Mouse (Mus musculus) frontal cortex, postnatal 36 days (tissue): Measurements from ENCODE around the gene Morc2a.
"Not testable (repeated sequence)": the region's sequence is repeated elsewhere in the genome, so short reads cannot be mapped to it uniquely, and the experiment has no call there.

ENCODE experiments used
- DNase-seq, 2 experiments: peaks; one replicate each; pipeline ENCODE4 v3.0.0; 2022; ENCODE audit warnings: low spot score in 2 of 2

The Morc2a gene

DNA sequence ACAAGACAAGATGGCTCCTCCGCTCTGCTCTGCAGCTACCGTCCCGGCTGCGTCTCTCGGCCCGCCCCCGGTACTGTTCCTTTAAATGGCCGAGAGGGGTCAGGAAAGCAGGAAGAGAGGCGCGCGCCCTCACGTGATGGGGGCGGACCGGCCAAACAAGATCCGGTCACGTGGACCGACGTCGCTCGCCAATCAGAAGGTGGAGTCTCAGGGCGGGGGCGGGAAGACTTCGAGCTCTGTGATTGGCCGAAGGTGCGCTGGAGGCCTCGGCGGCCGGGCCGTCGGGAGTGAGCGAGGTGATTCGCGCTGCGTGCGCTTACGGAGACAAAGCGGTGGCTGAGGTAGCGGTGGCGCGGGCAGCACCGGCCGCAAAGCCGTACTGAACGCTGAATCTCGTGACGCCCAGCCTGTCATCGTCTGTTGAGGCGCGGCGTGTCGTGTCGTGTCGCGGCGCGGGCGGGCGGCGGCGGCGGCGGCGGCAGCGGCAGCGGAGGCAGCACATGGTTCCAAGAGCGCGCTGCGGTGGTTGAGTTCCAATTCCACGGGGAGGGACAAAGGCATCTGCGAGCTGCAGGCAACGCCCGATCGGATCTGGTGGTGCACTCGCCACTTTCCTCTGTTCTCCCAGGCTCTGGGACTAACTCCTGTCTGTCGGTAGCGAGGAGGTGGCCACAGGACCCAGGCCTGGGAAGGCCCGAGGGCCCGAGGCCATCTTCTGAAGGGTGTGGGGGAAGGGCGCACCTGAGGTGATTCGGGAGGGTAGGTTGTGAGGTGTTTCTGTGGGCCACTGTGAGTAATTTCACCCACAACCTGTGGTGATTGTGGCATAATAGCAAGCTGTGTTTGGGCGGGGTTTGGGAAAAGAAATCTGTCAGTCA lies at the start of gene Morc2a:
Gene Morc2a, plus strand, starts transcription at position 228 of the 878 bp plus-strand sequence.
- peak; percentile 96 to 98 for DNase-seq

DNA sequence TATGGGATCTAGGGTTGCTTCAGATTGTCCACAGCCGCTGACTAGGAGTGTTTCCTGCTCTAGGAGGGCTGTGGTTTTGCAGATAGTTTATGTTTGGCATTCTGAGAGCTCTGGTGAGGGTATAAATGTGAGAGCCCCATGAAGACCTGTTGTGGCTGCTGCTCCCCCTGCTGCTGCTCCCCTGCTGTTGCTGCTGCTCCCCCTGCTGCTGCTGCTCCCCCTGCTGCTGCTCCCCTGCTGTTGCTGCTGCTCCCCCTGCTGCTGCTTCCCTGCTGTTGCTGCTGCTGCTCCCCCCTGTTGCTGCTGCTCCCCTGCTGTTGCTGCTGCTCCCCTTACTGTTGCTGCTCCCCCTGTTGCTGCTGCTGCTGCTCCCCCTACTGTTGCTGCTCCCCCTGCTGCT lies 47.0 kb upstream of the Morc2a start:
- DNase-seq, result not testable (repeated sequence)

DNA sequence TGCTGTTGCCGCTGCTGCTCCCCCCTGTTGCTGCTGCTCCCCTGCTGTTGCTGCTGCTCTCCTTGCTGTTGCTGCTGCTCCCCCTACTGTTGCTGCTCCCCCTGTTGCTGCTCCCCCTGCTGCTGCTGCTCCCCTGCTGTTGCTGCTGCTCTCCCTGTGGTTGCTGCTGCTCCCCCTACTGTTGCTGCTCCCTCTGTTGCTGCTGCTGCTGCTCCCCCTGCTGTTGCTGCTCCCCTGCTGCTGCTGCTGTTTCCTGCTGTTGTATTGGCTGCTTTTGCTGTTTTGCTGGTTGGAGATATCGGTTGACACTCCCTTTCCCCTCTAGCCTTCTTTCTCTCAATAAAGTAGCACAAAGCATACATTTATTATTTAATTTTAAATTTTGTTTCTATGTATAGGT lies 46.3 kb upstream of the Morc2a start:
- not testable (repeated sequence) for DNase-seq

DNA sequence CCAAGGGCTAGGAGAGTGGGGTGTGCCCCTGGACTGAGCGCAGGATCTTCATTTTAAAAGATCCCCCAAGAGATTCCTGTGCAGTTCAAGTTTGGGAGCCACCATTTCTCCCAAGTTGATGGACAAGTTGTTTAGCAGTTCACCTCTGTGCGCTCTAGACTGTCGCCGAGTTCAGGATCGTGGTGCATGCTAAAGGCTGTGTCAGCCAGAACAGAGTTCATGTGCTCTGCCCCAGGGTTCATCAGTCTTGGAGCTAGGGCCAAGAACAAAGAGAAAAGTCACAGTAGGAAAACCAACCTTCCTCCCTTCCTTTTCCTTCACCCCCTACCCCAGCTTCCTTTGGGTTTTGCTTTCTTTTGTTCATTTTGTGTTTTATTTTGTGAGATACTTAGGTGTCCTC lies 42.5 kb upstream of the Morc2a start:
- DNase-seq, result no peak

DNA sequence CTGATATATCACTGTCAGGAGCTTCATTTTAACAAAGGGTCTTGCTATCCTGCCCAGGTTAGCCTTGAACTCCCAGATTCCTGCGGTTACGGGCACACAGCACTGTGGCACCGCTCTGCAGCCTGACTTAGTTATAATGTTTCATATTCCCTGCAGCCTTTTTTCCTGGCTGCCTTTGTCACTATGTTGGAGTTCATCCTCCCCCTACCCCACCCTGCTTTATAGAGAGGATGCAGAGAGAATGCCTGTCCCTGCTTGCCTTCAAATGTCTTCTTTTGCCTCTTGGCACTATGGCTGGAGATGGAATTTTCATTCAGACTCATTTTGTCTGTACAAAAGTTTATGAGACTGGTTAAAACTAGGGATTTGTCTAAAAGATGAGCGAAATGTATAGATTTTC lies 33.4 kb upstream of the Morc2a start:
- DNase-seq, result no peak

DNA sequence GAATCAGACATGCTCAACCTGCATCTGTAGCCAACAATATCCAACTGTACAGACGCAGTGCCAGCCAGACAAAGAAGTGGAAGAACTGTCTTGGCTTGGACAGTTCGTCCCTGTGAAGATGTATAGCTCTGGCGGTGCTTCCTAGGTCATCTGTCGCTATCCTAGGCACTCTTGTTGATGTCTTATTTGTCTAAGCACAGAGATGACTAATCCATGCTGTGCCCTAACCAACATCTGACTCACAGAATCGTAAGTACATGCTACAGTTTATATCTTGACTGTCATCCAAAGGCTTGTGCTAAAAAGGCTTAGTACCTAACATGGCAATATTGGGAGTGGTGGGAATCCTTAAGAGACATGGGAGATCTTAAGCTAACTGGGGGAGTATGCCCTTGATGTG lies 26.2 kb upstream of the Morc2a start:
- no peak for DNase-seq

DNA sequence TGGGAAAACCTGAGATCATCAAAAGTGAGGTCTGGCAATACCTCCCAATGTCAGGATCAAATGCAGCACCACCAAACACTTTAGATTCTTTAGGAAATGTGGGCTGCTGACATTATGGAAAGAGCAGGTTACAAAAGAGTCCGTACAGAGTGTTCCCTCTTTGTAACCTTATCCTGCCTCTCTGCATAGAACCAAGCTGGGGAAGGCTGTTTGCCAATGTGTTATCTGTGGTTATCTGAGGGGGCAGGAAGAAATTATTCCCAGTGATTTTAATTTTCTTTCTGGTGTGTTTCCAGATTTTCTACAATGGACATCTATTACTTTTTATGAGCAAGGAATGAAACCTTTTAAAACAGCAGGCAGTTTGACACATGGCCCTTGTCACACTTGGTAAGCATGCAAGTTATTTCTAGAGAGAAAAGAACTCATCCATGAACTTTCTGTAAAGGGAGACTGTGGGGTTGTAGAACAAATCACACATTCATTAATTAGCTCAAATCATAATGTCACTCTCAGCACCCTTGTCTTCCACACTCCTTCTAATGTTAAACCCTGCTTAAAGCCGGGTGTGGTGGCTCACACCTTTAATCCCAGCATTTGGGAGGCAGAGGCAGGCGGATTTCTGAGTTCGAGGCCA lies 24.5 kb upstream of the Morc2a start:
- no peak for DNase-seq

DNA sequence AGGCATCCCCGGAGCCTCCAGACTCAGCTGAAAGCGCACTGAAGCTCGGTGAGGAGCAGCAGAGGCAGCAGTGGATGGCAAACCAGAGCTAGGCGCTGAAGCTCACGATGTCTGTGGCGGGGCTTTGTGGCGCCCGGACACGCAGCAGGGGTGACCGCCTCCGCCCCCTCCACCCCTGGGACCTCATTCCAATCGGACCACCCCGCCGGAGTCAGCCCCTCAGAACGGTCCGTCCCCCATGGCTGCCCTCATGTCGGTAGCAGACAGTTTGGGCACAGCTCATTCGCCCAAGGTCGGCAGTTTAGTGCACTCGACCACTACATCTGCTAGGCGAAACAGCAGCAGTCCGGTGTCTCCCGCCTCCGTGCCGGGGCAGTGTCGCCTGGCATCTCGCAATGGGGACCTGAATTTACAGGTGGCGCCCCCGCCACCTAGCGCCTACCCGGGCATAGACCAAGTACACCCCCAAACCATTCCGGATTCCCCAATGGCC lies 19.9 kb upstream of the Morc2a start:
- peak; percentile 4 to 8 for DNase-seq

DNA sequence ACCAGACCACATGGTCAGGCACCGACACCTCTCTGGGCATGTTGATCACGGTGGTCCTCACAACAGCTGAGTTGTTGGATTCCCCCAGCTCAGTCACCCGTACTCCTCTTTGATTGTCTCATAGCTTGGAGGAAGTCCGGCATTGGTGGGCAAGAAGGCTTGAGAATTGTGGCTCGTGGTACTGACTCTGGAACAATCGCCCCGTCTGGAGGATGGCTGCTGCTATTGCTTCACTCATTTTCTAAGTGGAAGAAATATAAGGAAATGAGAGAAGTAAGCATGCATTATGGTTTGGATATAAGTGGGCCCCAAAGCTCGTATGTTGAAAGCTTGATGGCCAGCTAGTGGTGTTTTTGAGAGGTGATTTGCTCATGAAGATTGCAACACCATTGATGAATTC lies 15.7 kb upstream of the Morc2a start:
- peak; percentile 15 to 38 for DNase-seq

DNA sequence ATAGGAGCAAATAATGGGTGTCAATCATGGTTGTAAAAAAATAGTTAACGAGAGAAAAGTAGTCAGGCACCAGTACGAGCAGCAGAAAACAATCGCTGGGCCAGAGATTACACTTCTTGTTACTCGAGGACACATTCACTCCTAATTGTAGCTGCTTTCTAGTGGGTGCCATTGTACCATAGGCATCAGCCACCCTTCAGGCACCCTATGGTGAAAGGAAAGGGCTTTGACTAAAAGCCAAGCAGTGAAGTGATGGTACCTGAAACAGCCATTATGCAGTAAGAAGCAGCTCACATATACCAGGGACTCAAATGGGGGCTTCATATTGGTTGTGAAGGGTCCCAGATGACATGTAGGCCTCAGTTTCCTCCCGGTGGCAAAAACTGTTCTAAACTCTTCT lies 1.3 kb upstream of the Morc2a start:
- DNase-seq, result no peak

DNA sequence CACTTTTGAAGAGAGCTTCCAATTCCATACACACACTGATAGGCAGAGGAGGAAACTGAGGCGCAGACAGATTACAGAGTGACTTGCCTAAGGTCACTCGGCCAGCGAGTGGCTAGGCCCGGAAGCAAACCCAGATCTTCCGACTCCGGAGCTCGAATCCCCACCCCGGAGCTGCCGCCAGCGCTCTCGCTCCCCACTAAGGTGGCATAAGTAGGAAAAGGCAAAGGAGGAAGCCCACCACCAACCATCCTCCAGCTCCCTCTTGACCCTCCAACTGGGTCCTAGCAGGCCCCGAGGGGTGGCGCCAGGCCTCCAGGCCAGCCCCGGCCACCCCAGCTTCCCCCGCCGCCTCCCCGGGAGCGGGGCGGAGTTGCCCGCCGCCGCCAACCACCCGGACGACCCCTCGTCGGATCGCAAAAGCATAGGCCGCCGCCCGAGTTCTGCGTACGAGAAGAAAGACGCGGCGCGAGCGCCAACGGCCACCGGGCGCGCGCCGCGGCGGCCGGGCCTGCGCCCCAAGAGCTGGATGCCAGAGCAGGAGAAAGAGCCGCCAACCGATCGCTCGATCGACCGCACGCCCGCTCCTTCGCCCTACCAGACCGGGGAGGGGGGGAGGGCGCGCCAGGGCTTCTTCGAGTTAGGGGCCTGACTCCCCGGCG lies 557 bp upstream of the Morc2a start:
- peak; percentile 27 to 33 for DNase-seq

DNA sequence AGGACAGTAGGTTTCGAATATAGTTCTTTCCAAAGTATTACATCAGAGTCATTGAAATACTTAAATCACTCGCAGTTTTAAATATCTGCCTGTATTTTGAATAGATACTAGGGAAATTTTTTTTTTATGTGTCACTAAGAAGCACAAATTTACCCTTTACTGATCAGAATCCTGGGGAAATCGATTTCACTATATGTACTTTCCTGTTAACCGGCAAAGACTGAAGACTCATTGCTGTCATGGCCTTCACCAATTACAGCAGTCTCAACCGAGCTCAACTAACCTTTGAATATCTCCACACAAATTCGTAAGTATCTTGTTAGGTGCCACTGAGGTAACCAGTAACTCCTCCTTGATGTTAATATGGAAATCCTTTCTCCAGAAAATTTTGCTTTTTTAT lies 1.1 kb downstream of the Morc2a start:
- no peak for DNase-seq

DNA sequence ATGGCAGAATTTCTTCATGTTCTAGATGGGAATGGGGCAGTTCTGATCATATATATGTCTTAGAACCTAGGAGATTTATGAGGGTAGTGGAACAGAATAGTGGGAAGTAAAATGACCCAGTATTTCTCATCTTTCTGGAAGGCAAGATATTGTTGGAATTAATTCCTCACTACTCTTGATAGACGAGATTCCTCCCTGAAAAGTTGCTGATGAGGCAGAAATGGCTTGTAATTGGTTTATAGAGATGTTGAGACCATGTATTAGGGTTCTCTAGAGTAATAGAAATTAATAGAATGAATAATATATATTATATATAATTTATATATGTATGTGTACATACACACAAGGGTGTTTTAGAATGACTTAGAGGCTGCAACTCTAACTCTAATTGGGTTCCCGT lies 13.0 kb downstream of the Morc2a start:
- no peak for DNase-seq

DNA sequence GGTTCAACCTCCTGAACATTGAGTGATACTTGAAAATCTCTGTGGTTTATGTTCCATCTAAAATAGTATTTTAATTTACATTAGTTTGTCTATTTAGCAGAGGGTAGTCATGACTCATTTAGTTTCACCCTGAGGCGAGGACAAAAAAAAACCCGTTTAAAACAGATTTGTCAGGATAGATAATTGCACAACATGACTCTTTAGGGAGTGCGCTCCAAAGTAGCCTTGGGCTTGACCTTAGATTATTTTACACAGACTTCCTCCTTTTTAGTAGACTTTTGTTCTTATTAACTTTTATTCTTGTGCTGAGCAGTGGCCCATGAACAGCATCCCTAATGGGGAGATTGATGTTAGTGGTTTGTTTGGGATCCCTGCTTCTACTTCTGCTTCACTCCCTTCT lies 18.5 kb downstream of the Morc2a start:
- DNase-seq, result no peak

DNA sequence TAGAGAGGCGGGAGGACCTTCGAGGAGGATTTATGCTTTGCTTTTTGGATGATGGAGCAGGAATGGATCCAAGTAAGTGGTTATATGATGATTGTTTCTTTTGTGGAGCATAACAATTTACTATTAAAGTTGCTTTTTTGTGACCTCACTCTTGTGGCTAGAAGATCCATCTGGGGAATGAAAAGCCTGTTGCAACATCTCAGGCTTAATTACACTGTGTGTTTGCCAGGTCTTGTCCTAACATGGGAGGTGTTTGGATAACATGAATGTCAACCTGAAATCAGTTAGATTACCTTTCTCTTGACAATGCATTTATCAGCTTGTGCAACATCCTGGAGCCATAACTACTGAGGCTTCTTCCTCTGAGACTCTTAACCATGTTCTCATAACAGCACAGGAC lies 19.8 kb downstream of the Morc2a start:
- DNase-seq, result no peak

DNA sequence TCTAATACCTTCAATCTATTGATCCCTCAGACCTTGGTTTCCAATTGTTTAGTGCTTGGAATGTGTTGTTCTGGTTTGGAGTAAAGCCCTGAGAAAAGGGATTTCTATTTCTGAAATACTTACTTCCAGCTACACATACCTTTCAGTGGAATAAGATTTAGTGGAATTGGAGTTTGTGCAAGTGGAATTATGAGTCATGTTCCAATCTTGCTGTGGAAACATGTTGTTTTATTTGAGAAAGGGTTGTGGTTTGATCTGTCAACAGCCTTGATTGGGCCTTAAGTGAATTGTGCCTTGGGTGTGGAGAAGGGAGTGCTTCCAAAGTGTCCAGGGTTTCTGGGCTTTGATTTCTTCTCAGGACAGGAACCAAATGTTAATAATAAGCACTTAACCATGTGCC lies 20.9 kb downstream of the Morc2a start:
- no peak for DNase-seq

DNA sequence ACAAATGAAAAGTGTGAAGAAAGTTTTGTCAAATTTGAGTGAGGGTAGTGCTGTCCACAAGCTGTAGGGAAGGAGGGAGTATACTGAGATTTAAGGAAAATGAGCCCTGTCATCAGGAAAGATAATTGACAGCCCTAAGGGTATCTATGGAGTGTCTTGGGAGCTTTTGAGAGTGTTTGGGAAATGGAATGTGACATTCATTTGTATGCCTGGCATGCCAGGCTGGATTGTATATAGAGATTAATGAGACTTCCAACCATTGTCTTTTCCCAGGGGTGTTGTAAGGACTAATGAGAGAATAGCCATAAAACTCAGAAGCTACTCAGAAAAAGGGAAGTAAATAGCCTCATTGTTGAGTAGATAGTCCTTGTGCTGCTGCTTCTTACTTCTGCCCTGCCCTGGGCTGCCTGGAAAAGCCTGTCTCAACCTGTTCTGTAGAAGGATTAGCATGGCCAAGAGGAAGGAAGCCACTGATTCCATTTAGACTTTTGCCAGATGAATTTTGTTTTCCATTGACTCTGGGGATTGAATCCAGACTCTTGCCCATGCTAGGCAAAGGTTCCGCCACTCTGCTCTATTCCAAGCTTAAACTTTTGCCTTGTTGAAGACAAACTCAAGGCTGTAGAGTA lies 22.1 kb downstream of the Morc2a start:
- no peak for DNase-seq

DNA sequence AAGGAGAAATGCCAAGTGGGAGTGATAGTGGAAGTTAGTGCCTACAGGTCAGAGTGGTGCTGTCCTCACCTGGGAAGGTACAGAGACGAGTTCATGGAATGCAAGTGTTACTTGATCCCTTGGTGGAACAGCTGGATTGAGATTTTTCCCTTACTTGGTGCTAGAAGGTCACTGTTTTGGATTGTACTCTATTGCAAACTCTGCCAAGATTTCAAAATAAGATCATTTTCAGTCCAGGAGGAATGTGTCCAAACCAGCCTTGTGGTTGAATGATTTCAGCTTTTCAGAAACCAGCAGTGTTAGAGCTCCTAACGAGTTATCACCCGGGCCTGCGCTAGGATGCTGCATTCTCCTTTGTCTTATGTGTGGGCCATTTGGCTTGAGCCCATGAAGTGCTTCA lies 25.6 kb downstream of the Morc2a start:
- no peak for DNase-seq

DNA sequence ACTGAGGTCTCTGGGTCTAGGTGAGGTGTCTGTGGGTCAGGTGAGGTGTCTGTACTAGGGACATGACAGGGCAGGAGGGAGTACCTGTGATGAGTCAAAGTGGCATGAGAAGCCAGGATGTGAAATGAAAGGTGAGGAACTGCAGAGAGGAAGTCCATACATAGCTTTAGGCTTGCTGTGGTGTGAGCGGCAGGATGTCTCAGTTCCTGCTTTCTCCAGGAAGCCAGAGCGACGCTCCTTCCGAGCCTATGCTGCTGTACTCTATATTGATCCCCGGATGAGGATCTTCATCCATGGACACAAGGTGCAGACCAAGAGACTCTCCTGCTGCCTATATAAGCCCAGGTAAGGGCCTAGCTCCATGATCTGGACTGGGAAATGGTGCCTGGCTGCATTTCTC lies 27.4 kb downstream of the Morc2a start:
- no peak for DNase-seq

DNA sequence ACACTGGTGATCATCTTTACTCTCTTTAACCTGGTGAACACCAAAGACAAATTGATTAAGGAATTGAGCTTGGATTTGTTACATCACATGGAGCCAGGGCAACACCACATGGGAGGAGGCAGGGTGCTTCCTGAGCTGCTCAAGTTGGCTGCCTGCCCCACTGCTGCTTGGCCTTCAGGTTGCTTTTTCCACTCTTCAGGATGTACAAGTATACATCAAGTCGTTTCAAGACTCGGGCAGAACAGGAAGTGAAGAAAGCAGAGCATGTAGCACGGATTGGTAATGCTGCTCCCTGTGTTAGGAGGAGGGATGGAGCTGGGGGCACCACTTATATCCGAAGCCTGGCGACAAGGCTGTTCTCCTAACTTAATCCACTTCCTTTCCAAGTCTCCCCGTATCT lies 28.2 kb downstream of the Morc2a start:
- DNase-seq, result no peak

DNA sequence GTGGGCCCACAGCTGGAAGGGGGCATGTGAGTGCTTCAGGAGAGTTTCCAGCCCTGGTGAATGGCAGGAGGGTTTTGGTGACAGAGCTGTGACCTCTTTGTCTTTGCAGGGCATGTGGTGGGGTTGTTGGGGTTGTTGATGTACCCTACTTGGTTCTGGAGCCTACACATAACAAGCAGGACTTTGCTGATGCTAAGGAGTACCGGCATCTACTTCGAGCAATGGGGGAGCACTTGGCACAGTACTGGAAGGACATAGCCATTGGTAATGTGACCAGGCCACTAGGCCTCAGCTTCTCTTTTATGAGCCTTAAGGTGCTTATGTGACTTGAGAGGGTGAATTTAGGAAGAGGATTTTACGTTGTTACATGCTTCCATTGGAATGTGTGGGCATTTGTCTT lies 30.8 kb downstream of the Morc2a start:
- DNase-seq, result no peak

DNA sequence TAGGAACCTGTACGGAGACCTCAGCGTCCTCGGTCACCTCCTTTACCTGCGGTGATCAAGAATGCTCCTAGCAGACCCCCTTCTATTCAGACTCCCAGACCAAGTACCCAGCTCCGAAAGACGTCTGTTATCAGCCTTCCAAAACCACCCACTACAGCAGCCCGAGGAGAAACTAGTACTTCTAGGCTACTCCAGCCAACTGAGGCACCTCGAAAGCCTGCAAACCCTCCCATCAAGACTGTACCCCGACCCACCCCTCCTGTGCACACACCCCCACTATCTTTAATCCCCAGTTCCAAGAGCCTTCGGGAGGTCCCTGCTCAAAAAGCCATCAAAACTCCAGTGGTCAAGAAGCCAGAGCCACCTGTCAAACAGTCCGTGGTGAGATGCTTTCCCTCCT lies 34.7 kb downstream of the Morc2a start:
- no peak for DNase-seq
